Mouse (Mus musculus) stomach, postnatal 0 days (tissue): Measurements from ENCODE around the gene Tnip2.

Experiments used
- CTCF ChIP-seq: IDR thresholded peaks from 2 replicates; pipeline ENCODE4 v1.5.1; 2016; ENCODE audit warnings: antibody characterized with exemption, low read depth, mild to moderate bottlenecking, moderate library complexity
- EP300 ChIP-seq: optimal IDR thresholded peaks from 2 replicates; pipeline ENCODE3; 2016; ENCODE audit warnings: antibody characterized with exemption

- TF ChIP-seq CTCF (no peak), EP300 (no peak)
These were observed 12.9 kb downstream of the Tnip2 start for GRCm38 (mm10) chr5:34500886-34501285.
